ENCODE assay signal across 9 mouse cellular contexts in the genomic region with DNA sequence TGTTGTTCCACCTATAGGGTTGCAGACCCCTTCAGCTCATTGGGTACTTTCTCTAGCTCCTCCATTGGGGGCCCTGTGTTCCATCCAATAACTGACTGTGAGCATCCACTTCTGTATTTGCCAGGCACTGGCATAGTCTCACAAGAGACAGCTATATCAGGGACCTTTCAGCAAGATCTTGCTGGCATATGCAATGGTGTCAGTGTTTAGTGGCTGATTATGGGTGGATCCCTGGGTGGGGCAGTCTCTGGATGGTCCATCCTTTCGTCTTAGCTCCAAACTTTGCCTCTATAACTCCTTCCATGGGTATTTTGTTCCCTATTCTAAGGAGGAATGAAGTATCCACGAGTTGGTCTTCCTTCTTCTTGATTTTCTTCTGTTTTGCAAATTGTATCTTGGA. TPM values are rescaled to one million over a fixed set of nuclear protein-coding genes. Genes with fewer than 3 reads are reported as not detected.
DNase-seq lines count a peak whose midpoint lies in the region; ATAC-seq and TF ChIP-seq lines count a peak whose summit lies in the region.
"Not testable (repeated sequence)": the region's sequence is repeated elsewhere in the genome, so short reads cannot be mapped to it uniquely, and the experiment has no call there.
"Had no signal": no experiment of that assay in that cellular context is flagged by ENCODE, and none has a peak within 500 bp of the region (broad histone marks: within the 10 kb centered on the region; RNA-seq: fewer than 3 reads in every experiment).

No protein-coding gene starts in this region.

- H3K27ac ChIP-seq in liver, embryonic 13.5 days = peak overlapping the region; percentile 43
- not testable (repeated sequence) for H3K27ac ChIP-seq in liver, embryonic 14.5 days; liver, embryonic 15.5 days (replicated peaks); liver, embryonic 16.5 days (ENCODE audit: low read length)

- not testable (repeated sequence) for H3K27me3 ChIP-seq in liver, embryonic 13.5 days; liver, embryonic 14.5 days (ENCODE audit: control insufficient read depth, insufficient read depth, low read length); liver, embryonic 15.5 days; liver, embryonic 16.5 days (ENCODE audit: control insufficient read depth, insufficient read depth, low read depth, low read length)

- H3K4me2 ChIP-seq in liver, embryonic 13.5 days; liver, embryonic 14.5 days (ENCODE audit: low read depth); liver, embryonic 15.5 days; liver, embryonic 16.5 days (ENCODE audit: low read depth, low read length): not testable (repeated sequence)

- H3K36me3 ChIP-seq in liver, embryonic 13.5 days; liver, embryonic 14.5 days (replicated peaks; ENCODE audit: control insufficient read depth, insufficient read depth, low read depth); liver, embryonic 16.5 days (ENCODE audit: control insufficient read depth, insufficient read depth): not testable (repeated sequence)
- H3K36me3 ChIP-seq in liver, embryonic 15.5 days (replicated peaks) = peaks cover 11% of the 10 kb centered on the region

- peaks cover 37% of the 10 kb centered on the region for H3K4me1 ChIP-seq in liver, embryonic 13.5 days (replicated peaks)
- peaks cover 11 to 16% of the 10 kb centered on the region in 2 experiments for H3K4me1 ChIP-seq in liver, embryonic 14.5 days (replicated peaks; ENCODE audit: control insufficient read depth in 2 of 2, insufficient read depth in 2 of 2, low read length in 1 of 2)
- H3K4me1 ChIP-seq in liver, embryonic 15.5 days (replicated peaks) = peaks cover 30% of the 10 kb centered on the region
- peaks cover 11% of the 10 kb centered on the region for H3K4me1 ChIP-seq in liver, embryonic 16.5 days (ENCODE audit: control insufficient read depth, low read depth, low read length)

- DNase-seq in liver, embryonic 13.5 days; liver, embryonic 14.5 days (ENCODE audit: low read depth in 3 of 3, low spot score in 3 of 3): not testable (repeated sequence)

- ATAC-seq in liver, embryonic 13.5 days (ENCODE audit: low read depth) = peak; percentile 68
- peak; percentile 55; the same call in 1 of the 2 replicates for ATAC-seq in liver, embryonic 14.5 days (ENCODE audit: insufficient read depth)
- ATAC-seq in liver, embryonic 15.5 days (ENCODE audit: insufficient read depth) = peak; percentile 54; the same call in 1 of the 2 replicates
- ATAC-seq in liver, embryonic 16.5 days (ENCODE audit: low read depth) = 0 out of 2 replicates have a peak, but pooled peaks have one; percentile 49

- not testable (repeated sequence) for H3K4me3 ChIP-seq in liver, embryonic 13.5 days (replicated peaks); liver, embryonic 14.5 days (ENCODE audit: insufficient read depth in 1 of 2, low read depth in 2 of 2, low read length in 2 of 2); liver, embryonic 15.5 days (replicated peaks); liver, embryonic 16.5 days (ENCODE audit: low read depth, low read length)

- WGBS in liver, embryonic 13.5 days (ENCODE audit: insufficient replicate concordance) = 36% methylated on average over 2 of the region's 2 CpGs
- 29% methylated on average over 2 of the region's 2 CpGs for WGBS in liver, embryonic 14.5 days (ENCODE audit: insufficient replicate concordance)
- WGBS in liver, embryonic 15.5 days (ENCODE audit: insufficient replicate concordance) = 31% methylated on average over 2 of the region's 2 CpGs
- 24% methylated on average over 2 of the region's 2 CpGs for WGBS in liver, embryonic 16.5 days (ENCODE audit: insufficient replicate concordance)

- not testable (repeated sequence) for TF ChIP-seq CTCF in liver, embryonic 14.5 days (IDR thresholded peaks at IDR 0.05; ENCODE audit: low read depth)

- H3K9ac ChIP-seq in liver, embryonic 13.5 days; liver, embryonic 14.5 days (replicated peaks); liver, embryonic 15.5 days; liver, embryonic 16.5 days (ENCODE audit: low read depth, low read length): not testable (repeated sequence)

- TF ChIP-seq EP300 in liver, embryonic 14.5 days (IDR thresholded peaks at IDR 0.05; ENCODE audit: low read depth) = not testable (repeated sequence)

- H3K9me3 ChIP-seq in liver, embryonic 13.5 days (replicated peaks); liver, embryonic 14.5 days (ENCODE audit: control insufficient read depth, low read length); liver, embryonic 15.5 days (replicated peaks); liver, embryonic 16.5 days (replicated peaks; ENCODE audit: control insufficient read depth, low read length): not testable (repeated sequence)

RNA-seq across cellular contexts. Expression of a gene that starts 15.0 kb away (rescaled TPM):
- 5.8 and 6.7 TPM in 2 replicates for polyA plus RNA-seq in liver, embryonic 13.5 days (2015; fragmentation: Nextera tagmentation; extraction: Ambion mirVana)
- not detected in 2 replicates for polyA plus RNA-seq in liver, embryonic 14.5 days (2012; rRNA removed)
- 4.6 TPM in 1 of 2 replicates, not detected in the other for polyA plus RNA-seq in liver, embryonic 14.5 days (2014; fragmentation: Nextera tagmentation; extraction: Ambion mirVana)
- polyA plus RNA-seq in liver, embryonic 15.5 days (2015; fragmentation: Nextera tagmentation; extraction: Ambion mirVana) = not detected in 2 replicates
- 1.9 TPM in 1 of 2 replicates, not detected in the other for polyA plus RNA-seq in liver, embryonic 16.5 days (2015; fragmentation: Nextera tagmentation; extraction: Ambion mirVana)
- polyA plus RNA-seq: adrenal gland, adult 2 months; brain, embryonic 14.5 days; C2C12; Patski had no signal

RNA-seq across cellular contexts. Expression of a gene that starts 15.1 kb away (rescaled TPM):
- 0.15 and 0.29 TPM in 2 replicates for polyA plus RNA-seq in liver, embryonic 13.5 days (2015; fragmentation: Nextera tagmentation; extraction: Ambion mirVana)
- polyA plus RNA-seq in liver, embryonic 14.5 days (2012; rRNA removed) = 0.02 and 0.03 TPM in 2 replicates
- polyA plus RNA-seq in liver, embryonic 14.5 days (2014; fragmentation: Nextera tagmentation; extraction: Ambion mirVana) = 0.19 and 0.28 TPM in 2 replicates
- 0.25 TPM in 1 of 2 replicates, not detected in the other for polyA plus RNA-seq in liver, embryonic 15.5 days (2015; fragmentation: Nextera tagmentation; extraction: Ambion mirVana)
- 0.26 and 0.27 TPM in 2 replicates for polyA plus RNA-seq in liver, embryonic 16.5 days (2015; fragmentation: Nextera tagmentation; extraction: Ambion mirVana)
- polyA plus RNA-seq: adrenal gland, adult 2 months; G1E had no signal

RNA-seq across cellular contexts. Expression of a gene that starts 15.1 kb away (rescaled TPM):
- polyA plus RNA-seq in liver, embryonic 13.5 days (2015; fragmentation: Nextera tagmentation; extraction: Ambion mirVana) = 63.7 and 73.5 TPM in 2 replicates
- 11.9 and 20.9 TPM in 2 replicates for polyA plus RNA-seq in liver, embryonic 14.5 days (2012; rRNA removed)
- 59.0 and 61.9 TPM in 2 replicates for polyA plus RNA-seq in liver, embryonic 14.5 days (2014; fragmentation: Nextera tagmentation; extraction: Ambion mirVana)
- polyA plus RNA-seq in liver, embryonic 15.5 days (2015; fragmentation: Nextera tagmentation; extraction: Ambion mirVana) = 42.2 and 45.5 TPM in 2 replicates
- 42.2 and 43.6 TPM in 2 replicates for polyA plus RNA-seq in liver, embryonic 16.5 days (2015; fragmentation: Nextera tagmentation; extraction: Ambion mirVana)

RNA-seq across cellular contexts. Expression of a gene that starts 24.0 kb away (rescaled TPM):
- 27.5 and 30.9 TPM in 2 replicates for polyA plus RNA-seq in liver, embryonic 13.5 days (2015; fragmentation: Nextera tagmentation; extraction: Ambion mirVana)
- polyA plus RNA-seq in liver, embryonic 14.5 days (2012; rRNA removed) = 7.8 and 12.9 TPM in 2 replicates
- polyA plus RNA-seq in liver, embryonic 14.5 days (2014; fragmentation: Nextera tagmentation; extraction: Ambion mirVana) = 27.9 and 28.0 TPM in 2 replicates
- 20.7 and 21.6 TPM in 2 replicates for polyA plus RNA-seq in liver, embryonic 15.5 days (2015; fragmentation: Nextera tagmentation; extraction: Ambion mirVana)
- polyA plus RNA-seq in liver, embryonic 16.5 days (2015; fragmentation: Nextera tagmentation; extraction: Ambion mirVana) = 21.7 and 22.0 TPM in 2 replicates

RNA-seq across cellular contexts. Expression of a gene that starts 40.5 kb away (rescaled TPM):
- not detected in 2 replicates for polyA plus RNA-seq in liver, embryonic 13.5 days (2015; fragmentation: Nextera tagmentation; extraction: Ambion mirVana)
- not detected in 2 replicates for polyA plus RNA-seq in liver, embryonic 14.5 days (2012; rRNA removed)
- not detected in 2 replicates for polyA plus RNA-seq in liver, embryonic 14.5 days (2014; fragmentation: Nextera tagmentation; extraction: Ambion mirVana)
- polyA plus RNA-seq in liver, embryonic 15.5 days (2015; fragmentation: Nextera tagmentation; extraction: Ambion mirVana) = not detected in 2 replicates
- not detected in 2 replicates for polyA plus RNA-seq in liver, embryonic 16.5 days (2015; fragmentation: Nextera tagmentation; extraction: Ambion mirVana)
- polyA plus RNA-seq: C2C12, G1E, Patski had no signal
